Mouse (Mus musculus): ENCODE data around the gene Gm9918. TPM values are rescaled to one million over a fixed set of nuclear protein-coding genes. Genes with fewer than 3 reads are reported as not detected.

Gene Gm9918
- total RNA-seq, 4 experiments from 2014 or later = not detected

Other genes with a start within 250 kb of the Gm9918 start
- 1 to 10 TPM in 2 of 4 experiments, under 1 TPM in 2; 0.26 to 2.5 (median 1.3) TPM for gene Krt18, start 242.4 kb upstream of the Gm9918 start, total RNA-seq (2022)
- gene Eif4b, start 196.8 kb upstream of the Gm9918 start, total RNA-seq (2022) = 100 to 1,000 TPM; 191 to 203 (median 200) TPM
- gene Tns2, start 170.2 kb upstream of the Gm9918 start, total RNA-seq (2022) = 10 to 100 TPM; 23.3 to 29.5 (median 24.3) TPM
- gene Spryd3, start 134.3 kb upstream of the Gm9918 start, total RNA-seq (2022) = 100 to 1,000 TPM; 147 to 167 (median 161) TPM
- gene Igfbp6, start 126.2 kb upstream of the Gm9918 start, total RNA-seq (2022) = 10 to 100 TPM; 42.4 to 49.5 (median 45.5) TPM
- gene Soat2, start 120.0 kb upstream of the Gm9918 start, total RNA-seq (2022) = under 1 TPM in 2 of 4 experiments, not detected in 2; 0.26 to 0.27 TPM
- gene Zfp740, start 67.3 kb upstream of the Gm9918 start, total RNA-seq (2022) = 10 to 100 TPM; 72.4 to 79.4 (median 73.1) TPM
- 10 to 100 TPM; 24.6 to 38.7 (median 31.1) TPM for gene Csad, start 65.8 kb upstream of the Gm9918 start, total RNA-seq (2022)
- 1 to 10 TPM in 2 of 4 experiments, under 1 TPM in 2; 0.23 to 2.9 (median 1.7) TPM for gene Itgb7, start 38.6 kb upstream of the Gm9918 start, total RNA-seq (2022)
- 10 to 100 TPM; 13.5 to 16.8 (median 16.3) TPM for gene Rarg, start 13.0 kb upstream of the Gm9918 start, total RNA-seq (2022)
- 10 to 100 TPM; 38.3 to 48.5 (median 42.1) TPM for gene Mfsd5, start 8.9 kb downstream of the Gm9918 start, total RNA-seq (2022)
- 1 to 10 TPM in 3 of 4 experiments, under 1 TPM in 1; 0.91 to 1.5 (median 1.2) TPM for gene Espl1, start 25.7 kb downstream of the Gm9918 start, total RNA-seq (2022)
- gene Pfdn5, start 55.6 kb downstream of the Gm9918 start, total RNA-seq (2022) = 100 to 1,000 TPM; 457 to 497 (median 483) TPM
- 10 to 100 TPM; 59.3 to 63.4 (median 61.9) TPM for gene Myg1, start 61.1 kb downstream of the Gm9918 start, total RNA-seq (2022)
- 10 to 100 TPM; 20.1 to 25.3 (median 22.2) TPM for gene Aaas, start 80.2 kb downstream of the Gm9918 start, total RNA-seq (2022)
- 1 to 10 TPM in 2 of 4 experiments, under 1 TPM in 2; 0.82 to 1.6 (median 1.0) TPM for gene Sp7, start 96.6 kb downstream of the Gm9918 start, total RNA-seq (2022)
- gene Sp1, start 135.6 kb downstream of the Gm9918 start, total RNA-seq (2022) = 10 to 100 TPM; 30.3 to 44.7 (median 38.7) TPM
- 1 to 10 TPM in 1 of 4 experiments, under 1 TPM in 3; 0.73 to 2.0 (median 0.92) TPM for gene Amhr2, start 174.8 kb downstream of the Gm9918 start, total RNA-seq (2022)
- 10 to 100 TPM; 42.3 to 53.7 (median 44.3) TPM for gene Prr13, start 188.5 kb downstream of the Gm9918 start, total RNA-seq (2022)
- 100 to 1,000 TPM; 481 to 511 (median 488) TPM for gene Pcbp2, start 200.0 kb downstream of the Gm9918 start, total RNA-seq (2022)
- gene Gm10337, start 233.2 kb downstream of the Gm9918 start, total RNA-seq (2022) = not detected
- gene Map3k12, start 246.5 kb downstream of the Gm9918 start, total RNA-seq (2022) = 10 to 100 TPM; 85.6 to 93.8 (median 89.3) TPM
- 10 to 100 TPM; 30.3 to 37.4 (median 35.2) TPM for gene Tarbp2, start 247.6 kb downstream of the Gm9918 start, total RNA-seq (2022)

All from left cerebral cortex, adult 8-10 months (tissue).